In the genomic region with DNA sequence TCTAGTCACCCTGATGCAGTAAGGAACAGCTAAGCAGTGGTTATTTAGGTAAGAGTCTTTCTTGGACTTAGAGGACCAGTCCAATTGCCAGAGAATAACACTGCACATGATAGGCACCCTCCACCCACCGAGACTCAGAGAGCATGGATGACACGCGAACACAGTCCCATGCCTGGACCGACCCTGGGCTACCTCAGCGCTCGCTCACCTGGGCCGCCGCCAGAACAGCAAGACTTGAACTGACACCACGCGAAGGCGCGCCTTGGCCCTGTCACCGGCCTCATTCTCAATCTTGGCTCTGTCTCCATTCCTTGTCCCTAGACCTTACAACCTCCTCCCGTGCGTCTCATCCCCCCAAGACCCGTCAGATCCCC, we compare ENCODE assay signal across 8 mouse cellular contexts. TPM values are rescaled to one million over a fixed set of nuclear protein-coding genes. Genes with fewer than 3 reads are reported as not detected.
DNase-seq lines count a peak whose midpoint lies in the region; ATAC-seq and TF ChIP-seq lines count a peak whose summit lies in the region.

No protein-coding gene starts in this region.

- no peak for ATAC-seq in embryonic facial prominence, embryonic 13.5 days (ENCODE audit: insufficient number of reproducible peaks, insufficient read depth, low FRiP score, low TSS enrichment, low read depth)
- ATAC-seq in heart, embryonic 13.5 days (ENCODE audit: extremely low read depth, insufficient number of reproducible peaks, low FRiP score, low TSS enrichment), result no peak
- ATAC-seq in kidney, postnatal 0 days (replicated peaks; ENCODE audit: low FRiP score, low read depth), result no peak
- ATAC-seq in lung, postnatal 0 days, result no peak
- no peak for ATAC-seq in megakaryocyte-erythroid progenitor cell, adult 5-6 weeks (replicated peaks; ENCODE audit: low FRiP score, low TSS enrichment, poor library complexity, severe bottlenecking)

- H3K9me3 ChIP-seq in embryonic facial prominence, embryonic 13.5 days, result no peaks in the 10 kb centered on the region
- H3K9me3 ChIP-seq in heart, embryonic 13.5 days, result no peaks in the 10 kb centered on the region
- H3K9me3 ChIP-seq in kidney, postnatal 0 days (replicated peaks; ENCODE audit: low read length), result no peaks in the 10 kb centered on the region
- H3K9me3 ChIP-seq in lung, postnatal 0 days (ENCODE audit: low read length), result no peaks in the 10 kb centered on the region

- WGBS in embryonic facial prominence, embryonic 13.5 days, result 0% methylated on average over 16 of the region's 16 CpGs
- WGBS in heart, embryonic 13.5 days, result under 1% methylated on average over 16 of the region's 16 CpGs
- WGBS in kidney, postnatal 0 days, result 2% methylated on average over 16 of the region's 16 CpGs
- 0% methylated on average over 14 of the region's 16 CpGs for WGBS in lung, postnatal 0 days

- H3K4me3 ChIP-seq in embryonic facial prominence, embryonic 13.5 days, result peak overlapping the region; percentile 96
- H3K4me3 ChIP-seq in heart, embryonic 13.5 days, result peak overlapping the region; percentile 96
- peak overlapping the region; percentile 91 for H3K4me3 ChIP-seq in kidney, postnatal 0 days (replicated peaks; ENCODE audit: low read depth, low read length)
- peak overlapping the region; percentile 88 for H3K4me3 ChIP-seq in lung, postnatal 0 days (ENCODE audit: low read depth, low read length)

- peak overlapping the region; percentile 90 for H3K4me2 ChIP-seq in embryonic facial prominence, embryonic 13.5 days
- H3K4me2 ChIP-seq in heart, embryonic 13.5 days, result peak overlapping the region; percentile 97
- peak overlapping the region; percentile 92 for H3K4me2 ChIP-seq in kidney, postnatal 0 days (ENCODE audit: low read length)
- peak overlapping the region; percentile 90 for H3K4me2 ChIP-seq in lung, postnatal 0 days (replicated peaks; ENCODE audit: low read depth, low read length)

- DNase-seq in CD4-positive helper T cell, adult 2 months (ENCODE audit: low read depth, low spot score), result peak; percentile 43
- peak; percentile 74 for DNase-seq in adrenal gland, adult 2 months
- peak; percentile 20 for DNase-seq in kidney, postnatal 0 days (ENCODE audit: low spot score)
- DNase-seq in lung, postnatal 0 days (ENCODE audit: low spot score), result peak; percentile 36
- DNase-seq in spleen, adult 12 weeks (ENCODE audit: low spot score), result peak; percentile 39

- H3K27ac ChIP-seq in embryonic facial prominence, embryonic 13.5 days, result peak overlapping the region; percentile 93; the same call in 1 of the 2 replicates
- H3K27ac ChIP-seq in heart, embryonic 13.5 days (replicated peaks), result peak overlapping the region; percentile 89
- H3K27ac ChIP-seq in kidney, postnatal 0 days, result no peak overlapping the region
- H3K27ac ChIP-seq in lung, postnatal 0 days (ENCODE audit: low read length), result peak overlapping the region; percentile 83; the same call in 1 of the 2 replicates

- H3K9ac ChIP-seq in embryonic facial prominence, embryonic 13.5 days, result peak overlapping the region; percentile 97
- peak overlapping the region; percentile 98 for H3K9ac ChIP-seq in heart, embryonic 13.5 days
- H3K9ac ChIP-seq in kidney, postnatal 0 days (ENCODE audit: low read depth, low read length), result peak overlapping the region; percentile 95
- H3K9ac ChIP-seq in lung, postnatal 0 days (replicated peaks; ENCODE audit: low read depth), result peak overlapping the region; percentile 84

- TF ChIP-seq CTCF in kidney, postnatal 0 days (IDR thresholded peaks at IDR 0.05; ENCODE audit: low read depth), result no peak
- TF ChIP-seq CTCF in lung, postnatal 0 days (IDR thresholded peaks at IDR 0.05), result no peak

- no peaks in the 10 kb centered on the region for H3K27me3 ChIP-seq in embryonic facial prominence, embryonic 13.5 days
- H3K27me3 ChIP-seq in heart, embryonic 13.5 days (replicated peaks), result no peaks in the 10 kb centered on the region
- no peaks in the 10 kb centered on the region for H3K27me3 ChIP-seq in kidney, postnatal 0 days (ENCODE audit: insufficient read depth, low read length)
- no peaks in the 10 kb centered on the region for H3K27me3 ChIP-seq in lung, postnatal 0 days (replicated peaks; ENCODE audit: insufficient read depth, low read length)

- H3K4me1 ChIP-seq in embryonic facial prominence, embryonic 13.5 days, result peaks cover 40% of the 10 kb centered on the region
- H3K4me1 ChIP-seq in heart, embryonic 13.5 days, result peaks cover 56% of the 10 kb centered on the region
- H3K4me1 ChIP-seq in kidney, postnatal 0 days (replicated peaks; ENCODE audit: insufficient read depth, low read length), result peaks cover 27% of the 10 kb centered on the region
- peaks cover 2% of the 10 kb centered on the region; the same call in 1 of the 2 replicates for H3K4me1 ChIP-seq in lung, postnatal 0 days (ENCODE audit: insufficient read depth, low read depth, low read length)

- no peak for TF ChIP-seq EP300 in lung, postnatal 0 days (IDR thresholded peaks at IDR 0.05)

- no peaks in the 10 kb centered on the region for H3K36me3 ChIP-seq in embryonic facial prominence, embryonic 13.5 days
- no peaks in the 10 kb centered on the region for H3K36me3 ChIP-seq in heart, embryonic 13.5 days
- no peaks in the 10 kb centered on the region for H3K36me3 ChIP-seq in kidney, postnatal 0 days (ENCODE audit: insufficient read depth, low read length)
- no peaks in the 10 kb centered on the region for H3K36me3 ChIP-seq in lung, postnatal 0 days (ENCODE audit: insufficient read depth, low read length)

RNA-seq across cellular contexts. Expression of a gene that starts 1.0 kb away (rescaled TPM):
- total RNA-seq in adrenal gland, adult 2 months (2021), result 10 to 100 TPM; 31.4 to 32.6 TPM
- 3.9 and 5.5 TPM in 2 replicates for polyA plus RNA-seq in adrenal gland, adult 2 months (2012; rRNA removed)
- 15.0 and 20.1 TPM in 2 replicates for polyA plus RNA-seq in embryonic facial prominence, embryonic 13.5 days (2015; fragmentation: Nextera tagmentation; extraction: Ambion mirVana)
- 6.6 and 11.6 TPM in 2 replicates for polyA plus RNA-seq in heart, embryonic 13.5 days (2015; fragmentation: Nextera tagmentation; extraction: Ambion mirVana)
- 9.1 and 14.2 TPM in 2 replicates for polyA plus RNA-seq in kidney, postnatal 0 days (2015; fragmentation: Nextera tagmentation; extraction: Ambion mirVana)
- 5.2 and 5.4 TPM in 2 replicates for polyA plus RNA-seq in lung, postnatal 0 days (2015; fragmentation: Nextera tagmentation; extraction: Ambion mirVana)
- total RNA-seq in megakaryocyte-erythroid progenitor cell, adult 5-6 weeks (2014; fragmentation: Nextera tagmentation), result 18.2 and 37.5 TPM in 2 replicates
- 25.9 and 44.6 TPM in 2 replicates for total RNA-seq in megakaryocyte-erythroid progenitor cell, adult 5-6 weeks (2017)

RNA-seq across cellular contexts. Expression of a gene that starts 39.5 kb away (rescaled TPM):
- 10 to 100 TPM; 32.9 to 40.0 TPM for total RNA-seq in adrenal gland, adult 2 months (2021)
- 37.8 and 42.3 TPM in 2 replicates for polyA plus RNA-seq in adrenal gland, adult 2 months (2012; rRNA removed)
- 89.7 and 93.6 TPM in 2 replicates for polyA plus RNA-seq in embryonic facial prominence, embryonic 13.5 days (2015; fragmentation: Nextera tagmentation; extraction: Ambion mirVana)
- 97.0 and 111 TPM in 2 replicates for polyA plus RNA-seq in heart, embryonic 13.5 days (2015; fragmentation: Nextera tagmentation; extraction: Ambion mirVana)
- 77.2 and 82.3 TPM in 2 replicates for polyA plus RNA-seq in kidney, postnatal 0 days (2015; fragmentation: Nextera tagmentation; extraction: Ambion mirVana)
- 39.2 and 40.6 TPM in 2 replicates for polyA plus RNA-seq in lung, postnatal 0 days (2015; fragmentation: Nextera tagmentation; extraction: Ambion mirVana)
- total RNA-seq in megakaryocyte-erythroid progenitor cell, adult 5-6 weeks (2014; fragmentation: Nextera tagmentation), result 185 and 204 TPM in 2 replicates
- total RNA-seq in megakaryocyte-erythroid progenitor cell, adult 5-6 weeks (2017), result 100 and 151 TPM in 2 replicates

Comparison
In these comparisons a context has a peak if more than half of its experiments do, and no peak if none do; other contexts are left out.
1. DNase-seq: peak in every context shown above with its lines; median percentile 74 in adrenal gland, adult 2 months; 43 in CD4-positive helper T cell, adult 2 months; 39 in spleen, adult 12 weeks; 36 in lung, postnatal 0 days; 20 in kidney, postnatal 0 days.